Mouse (Mus musculus) MEL (cell line): ENCODE data around the gene Pate3.

Experiments used
- CHD2 ChIP-seq: IDR thresholded peaks from 2 replicates; pipeline ENCODE4 v1.6.1; 2011; ENCODE audit warnings: low read length, improper control_type of control experiment
- CTCF ChIP-seq, 3 experiments: IDR thresholded peaks in 2 of 3; conservative IDR thresholded peaks in 1 of 3; 2 replicates each; pipeline ENCODE4 v1.5.1; 2011 to 2012; ENCODE audit warnings: low read length in 3 of 3, low read depth in 2 of 3, mild to moderate bottlenecking in 2 of 3, improper control_type of control experiment in 1 of 3, inconsistent platforms in 1 of 3, mixed read lengths in 1 of 3, moderate library complexity in 1 of 3; ENCODE audit not compliant: control insufficient read depth in 1 of 3, insufficient read depth in 1 of 3, poor library complexity in 1 of 3, severe bottlenecking in 1 of 3
- EP300 ChIP-seq, 2 experiments: IDR thresholded peaks; 2 replicates each; pipeline ENCODE4 v1.6.1; 2011; ENCODE audit warnings: improper control_type of control experiment in 2 of 2, low read length in 2 of 2, low read depth in 1 of 2, mild to moderate bottlenecking in 1 of 2
- ETS1 ChIP-seq: IDR thresholded peaks from 2 replicates; pipeline ENCODE4 v1.6.1; 2012; ENCODE audit warnings: low read depth, mild to moderate bottlenecking, inconsistent platforms, low read length, improper control_type of control experiment, moderate library complexity
- GABPA ChIP-seq: IDR thresholded peaks from 2 replicates; pipeline ENCODE4 v1.6.1; 2012; ENCODE audit warnings: low read depth, mild to moderate bottlenecking, inconsistent platforms, low read length, improper control_type of control experiment, moderate library complexity
- GATA1 ChIP-seq: IDR thresholded peaks from 2 replicates; pipeline ENCODE4 v1.6.1; 2011; ENCODE audit warnings: low read depth, low read length, improper control_type of control experiment
- HCFC1 ChIP-seq: IDR thresholded peaks from 2 replicates; pipeline ENCODE4 v1.6.1; 2012; ENCODE audit warnings: low read depth, mild to moderate bottlenecking, inconsistent platforms, low read length, improper control_type of control experiment, moderate library complexity
- KAT2A ChIP-seq: conservative IDR thresholded peaks from 2 replicates; pipeline ENCODE4 v1.6.1; 2012; ENCODE audit warnings: low read depth, low read length, improper control_type of control experiment, inconsistent platforms
- MAX ChIP-seq: IDR thresholded peaks from 2 replicates; pipeline ENCODE4 v1.6.1; 2011; ENCODE audit warnings: low read length, improper control_type of control experiment
- NELFE ChIP-seq: IDR thresholded peaks from 2 replicates; pipeline ENCODE4 v1.6.1; 2011; ENCODE audit warnings: low read depth, low read length, improper control_type of control experiment
- POLR2A ChIP-seq, 2 experiments: IDR thresholded peaks; 2 replicates each; pipeline ENCODE4 v1.6.1; 2011 to 2012; ENCODE audit warnings: low read length in 2 of 2, mild to moderate bottlenecking in 2 of 2, control low read depth in 1 of 2, improper control_type of control experiment in 1 of 2, low read depth in 1 of 2, moderate library complexity in 1 of 2; ENCODE audit not compliant: control insufficient read depth in 1 of 2, insufficient read depth in 1 of 2, poor library complexity in 1 of 2
- POLR2AphosphoS5 ChIP-seq: IDR thresholded peaks from 2 replicates; pipeline ENCODE4 v1.6.1; 2012; ENCODE audit warnings: low read depth, borderline replicate concordance, mild to moderate bottlenecking, inconsistent platforms, low read length, moderate library complexity, mixed read lengths
- ZC3H11A ChIP-seq: IDR thresholded peaks from 2 replicates; pipeline ENCODE4 v1.6.1; 2012; ENCODE audit warnings: low read depth, mild to moderate bottlenecking, inconsistent platforms, low read length, improper control_type of control experiment
- ZNF384 ChIP-seq: IDR thresholded peaks from 2 replicates; pipeline ENCODE4 v1.6.1; 2012; ENCODE audit warnings: low read depth, mild to moderate bottlenecking, inconsistent platforms, low read length, improper control_type of control experiment

- no peak for TF ChIP-seq POLR2A (IDR thresholded peaks at IDR 0.05; ENCODE audit: control insufficient read depth in 1 of 2, insufficient read depth in 1 of 2, low read depth in 1 of 2, low read length in 2 of 2, poor library complexity in 1 of 2)
- TF ChIP-seq HCFC1: no peak
- TF ChIP-seq ETS1: no peak
- TF ChIP-seq CTCF (IDR thresholded peaks at IDR 0.05 in 2 of 3, conservative IDR thresholded peaks at IDR 0.05 in 1 of 3; ENCODE audit: control insufficient read depth in 1 of 3, insufficient read depth in 1 of 3, low read depth in 2 of 3, low read length in 3 of 3, poor library complexity in 1 of 3, severe bottlenecking in 1 of 3): no peak
- TF ChIP-seq MAX: no peak
- TF ChIP-seq CHD2: no peak
- no peak for TF ChIP-seq EP300 (IDR thresholded peaks at IDR 0.05; ENCODE audit: low read depth in 1 of 2, low read length in 2 of 2)
- no peak for TF ChIP-seq GABPA
- TF ChIP-seq GATA1: no peak
- no peak for TF ChIP-seq NELFE
- TF ChIP-seq ZNF384: no peak
- TF ChIP-seq POLR2AphosphoS5: no peak
- no peak for TF ChIP-seq KAT2A
- no peak for TF ChIP-seq ZC3H11A
Measured at GRCm38 (mm10) chr9:35607647-35608405, 40.2 kb downstream of the Pate3 start.
